Mouse (Mus musculus) brain, embryonic 14.5 days (tissue): ENCODE measurements at regions not wholly inside any gene's neighbourhood (a gene's known extent, or its start where the extent isn't known, plus 50 kb on each side); places are given as distances from the start of the nearest gene placed in this dataset.
A peak's percentile ranks its signal among the peaks of the same experiment; 100 is the strongest.

Experiments used
- DNase-seq: peaks from one replicate; pipeline ENCODE4 v3.0.0-alpha.2; 2011; ENCODE audit warnings: low read depth
- CTCF ChIP-seq: fragments of 200-500 bp; IDR thresholded peaks from 2 replicates; pipeline ENCODE4 v1.5.1; 2012; ENCODE audit warnings: inconsistent platforms, mild to moderate bottlenecking, moderate library complexity, borderline replicate concordance; ENCODE audit not compliant: insufficient read depth, insufficient read length; ENCODE audit errors: extremely low read depth
- POLR2A ChIP-seq: fragments of 200-500 bp; IDR thresholded peaks from 2 replicates; pipeline ENCODE4 v1.6.1; 2012; ENCODE audit warnings: mild to moderate bottlenecking, inconsistent platforms, borderline replicate concordance; ENCODE audit not compliant: poor library complexity, insufficient read depth, insufficient read length, severe bottlenecking; ENCODE audit errors: extremely low read depth

GRCm38 (mm10) chr11:82508564-82508963 is 119.9 kb downstream of the Tmem132e start:
- TF ChIP-seq POLR2A = no peak
- TF ChIP-seq CTCF = no peak
- peak; percentile 57 for DNase-seq
